Mouse (Mus musculus) MEL (cell line): Measurements from ENCODE around the gene Slc25a21. TPM values are rescaled to one million over a fixed set of nuclear protein-coding genes. Genes with fewer than 3 reads are reported as not detected.

Experiments
- DNase-seq: peaks from one replicate; pipeline ENCODE4 v3.0.0; 2011; ENCODE audit warnings: low read depth, low spot score
- H3K27ac ChIP-seq: 2 replicates; pipeline ENCODE4 v1.5.1; 2012; ENCODE audit warnings: low read depth, mild to moderate bottlenecking, control low read depth, low read length, moderate library complexity; ENCODE audit not compliant: control insufficient read depth
- H3K27me3 ChIP-seq, 2 experiments: fragments of 150-350 bp in 1 of 2; sonication (generic) in 1 of 2; 2 replicates each; pipeline ENCODE4 v1.6.1; 2012; ENCODE audit warnings: low read length in 2 of 2, mild to moderate bottlenecking in 2 of 2, improper control_type of control experiment in 1 of 2, moderate library complexity in 1 of 2; ENCODE audit not compliant: insufficient read depth in 2 of 2, control insufficient read depth in 1 of 2
- H3K36me3 ChIP-seq, 2 experiments: 2 replicates each; pipeline ENCODE4 v1.6.1; 2012 to 2014; ENCODE audit warnings: low read length in 2 of 2, improper control_type of control experiment in 1 of 2, inconsistent platforms in 1 of 2, mild to moderate bottlenecking in 1 of 2; ENCODE audit not compliant: insufficient read depth in 2 of 2, control insufficient read depth in 1 of 2
- H3K4me1 ChIP-seq, 2 experiments: fragments of 150-350 bp in 1 of 2; sonication (generic) in 1 of 2; 2 replicates each; pipeline ENCODE4 v1.6.1; 2012; ENCODE audit warnings: low read length in 2 of 2, improper control_type of control experiment in 1 of 2, mild to moderate bottlenecking in 1 of 2; ENCODE audit not compliant: insufficient read depth in 2 of 2, control insufficient read depth in 1 of 2
- H3K4me3 ChIP-seq, 2 experiments: fragments of 150-350 bp in 1 of 2; sonication (generic) in 1 of 2; 2 replicates each; pipeline ENCODE4 v1.5.1; 2012; ENCODE audit warnings: low read depth in 2 of 2, low read length in 2 of 2, mild to moderate bottlenecking in 2 of 2, moderate library complexity in 2 of 2, control low read depth in 1 of 2, improper control_type of control experiment in 1 of 2; ENCODE audit not compliant: control insufficient read depth in 1 of 2, insufficient read depth in 1 of 2
- H3K79me2 ChIP-seq: 2 replicates; pipeline ENCODE4 v1.6.1; 2012; ENCODE audit warnings: mild to moderate bottlenecking, low read length, moderate library complexity; ENCODE audit not compliant: control insufficient read depth, poor library complexity, insufficient read depth
- H3K9ac ChIP-seq: 2 replicates; pipeline ENCODE4 v1.6.1; 2012; ENCODE audit warnings: low read depth, mild to moderate bottlenecking, control low read depth, low read length, moderate library complexity; ENCODE audit not compliant: control insufficient read depth, poor library complexity, severe bottlenecking
- H3K9me3 ChIP-seq: fragments of 150-350 bp; sonication (generic); replicated peaks from 2 replicates; pipeline ENCODE4 v1.6.1; 2012; ENCODE audit warnings: mild to moderate bottlenecking, low read length, improper control_type of control experiment, moderate library complexity; ENCODE audit not compliant: insufficient read depth
- BHLHE40 ChIP-seq: IDR thresholded peaks from 2 replicates; pipeline ENCODE4 v1.6.1; 2012; ENCODE audit warnings: low read depth, mild to moderate bottlenecking, inconsistent platforms, low read length, improper control_type of control experiment, borderline replicate concordance
- CHD1 ChIP-seq: IDR thresholded peaks from 2 replicates; pipeline ENCODE4 v1.6.1; 2012; ENCODE audit warnings: low read depth, mild to moderate bottlenecking, inconsistent platforms, low read length, improper control_type of control experiment
- CHD2 ChIP-seq: IDR thresholded peaks from 2 replicates; pipeline ENCODE4 v1.6.1; 2011; ENCODE audit warnings: low read length, improper control_type of control experiment
- CTCF ChIP-seq, 3 experiments: IDR thresholded peaks in 2 of 3; conservative IDR thresholded peaks in 1 of 3; 2 replicates each; pipeline ENCODE4 v1.5.1; 2011 to 2012; ENCODE audit warnings: low read length in 3 of 3, low read depth in 2 of 3, mild to moderate bottlenecking in 2 of 3, improper control_type of control experiment in 1 of 3, inconsistent platforms in 1 of 3, mixed read lengths in 1 of 3, moderate library complexity in 1 of 3; ENCODE audit not compliant: control insufficient read depth in 1 of 3, insufficient read depth in 1 of 3, poor library complexity in 1 of 3, severe bottlenecking in 1 of 3
- ELF1 ChIP-seq: IDR thresholded peaks from 2 replicates; pipeline ENCODE4 v1.6.1; 2014; ENCODE audit warnings: low read depth, mild to moderate bottlenecking, inconsistent platforms, low read length, improper control_type of control experiment, moderate library complexity
- EP300 ChIP-seq, 2 experiments: IDR thresholded peaks; 2 replicates each; pipeline ENCODE4 v1.6.1; 2011; ENCODE audit warnings: improper control_type of control experiment in 2 of 2, low read length in 2 of 2, low read depth in 1 of 2, mild to moderate bottlenecking in 1 of 2
- GABPA ChIP-seq: IDR thresholded peaks from 2 replicates; pipeline ENCODE4 v1.6.1; 2012; ENCODE audit warnings: low read depth, mild to moderate bottlenecking, inconsistent platforms, low read length, improper control_type of control experiment, moderate library complexity
- GATA1 ChIP-seq: IDR thresholded peaks from 2 replicates; pipeline ENCODE4 v1.6.1; 2011; ENCODE audit warnings: low read depth, low read length, improper control_type of control experiment
- HCFC1 ChIP-seq: IDR thresholded peaks from 2 replicates; pipeline ENCODE4 v1.6.1; 2012; ENCODE audit warnings: low read depth, mild to moderate bottlenecking, inconsistent platforms, low read length, improper control_type of control experiment, moderate library complexity
- JUND ChIP-seq: IDR thresholded peaks from 2 replicates; pipeline ENCODE4 v1.6.1; 2011; ENCODE audit warnings: low read depth, mild to moderate bottlenecking, improper control_type of control experiment, low read length
- KAT2A ChIP-seq: conservative IDR thresholded peaks from 2 replicates; pipeline ENCODE4 v1.6.1; 2012; ENCODE audit warnings: low read depth, low read length, improper control_type of control experiment, inconsistent platforms
- MAX ChIP-seq: IDR thresholded peaks from 2 replicates; pipeline ENCODE4 v1.6.1; 2011; ENCODE audit warnings: low read length, improper control_type of control experiment
- MEF2A ChIP-seq: IDR thresholded peaks from 2 replicates; pipeline ENCODE4 v1.6.1; 2014; ENCODE audit warnings: low read depth, mild to moderate bottlenecking, inconsistent platforms, low read length, improper control_type of control experiment; ENCODE audit not compliant: poor library complexity, insufficient replicate concordance, severe bottlenecking; ENCODE audit errors: extremely low read depth
- MXI1 ChIP-seq: IDR thresholded peaks from 2 replicates; pipeline ENCODE4 v1.6.1; 2011; ENCODE audit warnings: mild to moderate bottlenecking, low read depth, low read length, improper control_type of control experiment
- MYB ChIP-seq: IDR thresholded peaks from 2 replicates; pipeline ENCODE4 v1.6.1; 2011; ENCODE audit warnings: mild to moderate bottlenecking, low read depth, low read length, improper control_type of control experiment
- MYC ChIP-seq: IDR thresholded peaks from 2 replicates; pipeline ENCODE4 v1.6.1; 2011; ENCODE audit warnings: low read depth, mild to moderate bottlenecking, low read length, improper control_type of control experiment, moderate library complexity
- NELFE ChIP-seq: IDR thresholded peaks from 2 replicates; pipeline ENCODE4 v1.6.1; 2011; ENCODE audit warnings: low read depth, low read length, improper control_type of control experiment
- NRF1 ChIP-seq: IDR thresholded peaks from 2 replicates; pipeline ENCODE4 v1.6.1; 2014; ENCODE audit warnings: low read depth, mild to moderate bottlenecking, inconsistent platforms, low read length, improper control_type of control experiment, moderate library complexity; ENCODE audit not compliant: poor library complexity, insufficient read depth, severe bottlenecking
- POLR2AphosphoS2 ChIP-seq: IDR thresholded peaks from 2 replicates; pipeline ENCODE4 v1.6.1; 2011; ENCODE audit warnings: low read length, improper control_type of control experiment
- SIN3A ChIP-seq: IDR thresholded peaks from 2 replicates; pipeline ENCODE4 v1.6.1; 2012; ENCODE audit warnings: low read length, improper control_type of control experiment, inconsistent platforms
- SMC3 ChIP-seq: IDR thresholded peaks from 2 replicates; pipeline ENCODE4 v1.6.1; 2011; ENCODE audit warnings: low read depth, low read length, improper control_type of control experiment
- TAL1 ChIP-seq: IDR thresholded peaks from 2 replicates; pipeline ENCODE4 v1.6.1; 2012; ENCODE audit warnings: mild to moderate bottlenecking, inconsistent platforms, low read length, moderate library complexity, mixed read lengths
- TCF12 ChIP-seq: IDR thresholded peaks from 2 replicates; pipeline ENCODE4 v1.6.1; 2014; ENCODE audit warnings: low read depth, mild to moderate bottlenecking, inconsistent platforms, low read length, improper control_type of control experiment, moderate library complexity
- UBTF ChIP-seq: IDR thresholded peaks from 2 replicates; pipeline ENCODE4 v1.6.1; 2012; ENCODE audit warnings: low read depth, mild to moderate bottlenecking, inconsistent platforms, low read length, improper control_type of control experiment, moderate library complexity, borderline replicate concordance; ENCODE audit not compliant: insufficient read depth
- USF1 ChIP-seq: IDR thresholded peaks from 2 replicates; pipeline ENCODE4 v1.6.1; 2014; ENCODE audit warnings: low read depth, mild to moderate bottlenecking, inconsistent platforms, low read length, improper control_type of control experiment, moderate library complexity
- USF2 ChIP-seq, 2 experiments: IDR thresholded peaks; 2 replicates each; pipeline ENCODE4 v1.6.1; 2011 to 2012; ENCODE audit warnings: improper control_type of control experiment in 2 of 2, low read length in 2 of 2, borderline replicate concordance in 1 of 2, inconsistent platforms in 1 of 2, low read depth in 1 of 2, mild to moderate bottlenecking in 1 of 2; ENCODE audit not compliant: insufficient read depth in 1 of 2
- ZC3H11A ChIP-seq: IDR thresholded peaks from 2 replicates; pipeline ENCODE4 v1.6.1; 2012; ENCODE audit warnings: low read depth, mild to moderate bottlenecking, inconsistent platforms, low read length, improper control_type of control experiment
- ZKSCAN1 ChIP-seq: IDR thresholded peaks from 2 replicates; pipeline ENCODE4 v1.6.1; 2012; ENCODE audit warnings: low read depth, mild to moderate bottlenecking, inconsistent platforms, low read length, improper control_type of control experiment, moderate library complexity
- ZNF384 ChIP-seq: IDR thresholded peaks from 2 replicates; pipeline ENCODE4 v1.6.1; 2012; ENCODE audit warnings: low read depth, mild to moderate bottlenecking, inconsistent platforms, low read length, improper control_type of control experiment
- polyA plus RNA-seq, 2 experiments: library from polyadenylated mRNA; stranded (reverse) in 1 of 2; unstranded in 1 of 2; fragments of >175 nt in 1 of 2; fragments of >200 nt in 1 of 2; gene quantifications; 2 replicates each; pipeline versions ENCODE4 v1.2.1 to v1.2.4; 2012; ENCODE audit warnings: low replicate concordance in 2 of 2, low read depth in 1 of 2; ENCODE audit not compliant: insufficient read length in 2 of 2, insufficient read depth in 1 of 2, missing spikeins in 1 of 2
- total RNA-seq: library from RNA; depleted of rRNA; stranded (reverse); fragments of 300-350 nt; gene quantifications from 2 replicates; pipeline ENCODE4 v1.2.3, GENCODE M21; 2012

The Slc25a21 gene
- total and polyA plus RNA-seq, 3 experiments = 14.7 to 18.3 TPM; not detected in 1

GRCm38 (mm10) chr12:57019737-57020136 is 177.5 kb downstream of the Slc25a21 start:
- H3K27me3 ChIP-seq = no peaks in the 10 kb centered on the region
- H3K4me1 ChIP-seq = no peaks in the 10 kb centered on the region
- no peaks in the 10 kb centered on the region for H3K79me2 ChIP-seq
- TF ChIP-seq GABPA (no peak), KAT2A (no peak), MXI1 (no peak), CHD1 (no peak), MAX (no peak), TCF12 (no peak), ELF1 (no peak), SMC3 (no peak), BHLHE40 (no peak), GATA1 (no peak), MYC (no peak), USF2 (IDR thresholded peaks at IDR 0.05; ENCODE audit: borderline replicate concordance in 1 of 2, insufficient read depth in 1 of 2, low read depth in 1 of 2, low read length in 2 of 2) (no peak), ZNF384 (no peak), UBTF (no peak), POLR2AphosphoS2 (no peak), EP300 (IDR thresholded peaks at IDR 0.05; ENCODE audit: low read depth in 1 of 2, low read length in 2 of 2) (no peak)
- H3K4me3 ChIP-seq = no peak overlapping the region
- no peaks in the 10 kb centered on the region for H3K9me3 ChIP-seq
- no peak overlapping the region for H3K9ac ChIP-seq
- H3K36me3 ChIP-seq = no peaks in the 10 kb centered on the region
- no peak for DNase-seq
- H3K27ac ChIP-seq = no peak overlapping the region

GRCm38 (mm10) chr12:57016845-57017244 is 180.4 kb downstream of the Slc25a21 start:
- no peaks in the 10 kb centered on the region for H3K4me1 ChIP-seq
- no peak overlapping the region for H3K4me3 ChIP-seq
- TF ChIP-seq MYB (no peak), ZC3H11A (no peak), NRF1 (no peak), JUND (no peak), CHD2 (no peak), GABPA (no peak), MEF2A (no peak), TAL1 (no peak), ELF1 (no peak), CTCF (IDR thresholded peaks at IDR 0.05 in 2 of 3, conservative IDR thresholded peaks at IDR 0.05 in 1 of 3; ENCODE audit: control insufficient read depth in 1 of 3, insufficient read depth in 1 of 3, low read depth in 2 of 3, low read length in 3 of 3, poor library complexity in 1 of 3, severe bottlenecking in 1 of 3) (no peak), HCFC1 (no peak), MAX (no peak), USF1 (no peak), NELFE (no peak), SIN3A (no peak), EP300 (IDR thresholded peaks at IDR 0.05; ENCODE audit: low read depth in 1 of 2, low read length in 2 of 2) (no peak), ZKSCAN1 (no peak)
- no peaks in the 10 kb centered on the region for H3K9me3 ChIP-seq
- no peak overlapping the region for H3K9ac ChIP-seq
- DNase-seq = peak; percentile 23
- no peaks in the 10 kb centered on the region for H3K79me2 ChIP-seq
- no peaks in the 10 kb centered on the region for H3K27me3 ChIP-seq
- no peaks in the 10 kb centered on the region for H3K36me3 ChIP-seq
- no peak overlapping the region for H3K27ac ChIP-seq
